Mouse (Mus musculus) liver, embryonic 14.5 days (tissue): ENCODE measurements at regions not wholly inside any gene's neighbourhood (a gene's known extent, or its start where the extent isn't known, plus 50 kb on each side); places are given as distances from the start of the nearest gene placed in this dataset.

Source experiments
- ATAC-seq: fragments of 200-750 bp; cut with Nextera tagmentation; 2 replicates; pipeline ENCODE4 v1.8.0; 2017; ENCODE audit warnings: moderate number of reproducible peaks, mild to moderate bottlenecking, moderate library complexity; ENCODE audit not compliant: insufficient read depth
- DNase-seq, 3 experiments: peaks; one replicate each; pipeline ENCODE4 v3.0.0-alpha.2; 2012 to 2013; ENCODE audit warnings: low read depth in 3 of 3, low spot score in 3 of 3
- H3K27ac ChIP-seq: fragments of 300-500 bp; sonication (generic); 2 replicates; pipeline ENCODE4 v1.5.1; 2014; ENCODE audit warnings: moderate library complexity, mild to moderate bottlenecking, control low read depth, inconsistent platforms
- H3K27me3 ChIP-seq: fragments of 300-500 bp; sonication (generic); 2 replicates; pipeline ENCODE4 v1.6.1; 2014; ENCODE audit warnings: mild to moderate bottlenecking, low read length, moderate library complexity; ENCODE audit not compliant: control insufficient read depth, insufficient read depth
- H3K36me3 ChIP-seq: fragments of 300-500 bp; sonication (generic); replicated peaks from 2 replicates; pipeline ENCODE4 v1.6.1; 2014; ENCODE audit warnings: low read depth; ENCODE audit not compliant: control insufficient read depth, insufficient read depth
- H3K4me1 ChIP-seq, 2 experiments: fragments of 200-500 bp in 1 of 2; fragments of 300-500 bp in 1 of 2; sonication (generic) in 1 of 2; replicated peaks; 2 replicates each; pipeline ENCODE4 v1.6.1; 2012 to 2014; ENCODE audit warnings: antibody characterized with exemption in 1 of 2, inconsistent platforms in 1 of 2, low read length in 1 of 2; ENCODE audit not compliant: control insufficient read depth in 2 of 2, insufficient read depth in 2 of 2
- H3K4me2 ChIP-seq: fragments of 300-500 bp; sonication (generic); 2 replicates; pipeline ENCODE4 v1.6.1; 2014; ENCODE audit warnings: low read depth, mild to moderate bottlenecking, control low read depth, moderate library complexity
- H3K4me3 ChIP-seq, 2 experiments: fragments of 200-500 bp in 1 of 2; fragments of 300-500 bp in 1 of 2; sonication (generic) in 1 of 2; 2 replicates each; pipeline ENCODE4 v1.5.1; 2012 to 2014; ENCODE audit warnings: low read depth in 2 of 2, low read length in 2 of 2, mild to moderate bottlenecking in 2 of 2, control low read depth in 1 of 2, inconsistent platforms in 1 of 2, moderate library complexity in 1 of 2; ENCODE audit not compliant: insufficient read depth in 1 of 2
- H3K9ac ChIP-seq: fragments of 300-500 bp; sonication (generic); replicated peaks from 2 replicates; pipeline ENCODE4 v1.6.1; 2014; ENCODE audit warnings: mild to moderate bottlenecking, control low read depth, moderate library complexity
- H3K9me3 ChIP-seq: fragments of 300-500 bp; sonication (generic); 2 replicates; pipeline ENCODE4 v1.6.1; 2016; ENCODE audit warnings: low read length, mixed read lengths; ENCODE audit not compliant: control insufficient read depth
- CTCF ChIP-seq: IDR thresholded peaks from 2 replicates; pipeline ENCODE4 v1.5.1; 2016; ENCODE audit warnings: antibody characterized with exemption, low read depth, control low read depth
- EP300 ChIP-seq: IDR thresholded peaks from 2 replicates; pipeline ENCODE4 v1.6.1; 2016; ENCODE audit warnings: antibody characterized with exemption, low read depth
- WGBS: fragments of 180-500 bp; shearing (Covaris S2); extraction: QIAGEN DNeasy Blood & Tissue Kit; methylation state at CpG from one replicate; pipeline ENCODE4 v1.1.7; 2014; ENCODE audit not compliant: insufficient replicate concordance; 5-methylcytosine and 5-hydroxymethylcytosine counted together

GRCm38 (mm10) chrX:169554359-169554758, 130.6 kb upstream of the Mid1 start:
- Histone ChIP-seq H3K36me3 (no peaks in the 10 kb centered on the region), H3K27ac (no peak overlapping the region), H3K27me3 (no peaks in the 10 kb centered on the region), H3K9ac (no peak overlapping the region), H3K4me2 (no peak overlapping the region), H3K9me3 (no peaks in the 10 kb centered on the region), H3K4me1 (no peaks in the 10 kb centered on the region), H3K4me3 (no peak overlapping the region)
- WGBS, result 48% methylated on average over 1 of the region's 1 CpGs
- TF ChIP-seq CTCF, result no peak
- TF ChIP-seq EP300, result no peak
- no peak for DNase-seq
- ATAC-seq, result no peak

GRCm38 (mm10) chrX:169552851-169553250, 132.1 kb upstream of the Mid1 start:
- H3K9me3 ChIP-seq, result no peaks in the 10 kb centered on the region

GRCm38 (mm10) chrX:169544037-169544436, 141.0 kb upstream of the Mid1 start:
- DNase-seq (no peak), ATAC-seq (no peak)
- 60% methylated on average over 3 of the region's 3 CpGs for WGBS
- Histone ChIP-seq H3K4me1 (no peaks in the 10 kb centered on the region), H3K9me3 (no peaks in the 10 kb centered on the region), H3K36me3 (no peaks in the 10 kb centered on the region), H3K9ac (no peak overlapping the region), H3K4me2 (no peak overlapping the region), H3K4me3 (no peak overlapping the region), H3K27ac (no peak overlapping the region), H3K27me3 (no peaks in the 10 kb centered on the region)
- TF ChIP-seq CTCF (no peak), EP300 (no peak)

More at GRCm38 (mm10) chrX:169552851-169553250, 132.1 kb upstream of the Mid1 start:
- no peaks in the 10 kb centered on the region for H3K4me1 ChIP-seq
- 30% methylated on average over 1 of the region's 1 CpGs for WGBS
- ATAC-seq (no peak), DNase-seq (no peak)
- H3K27ac ChIP-seq, result no peak overlapping the region
- H3K4me2 ChIP-seq, result no peak overlapping the region
- no peak overlapping the region for H3K9ac ChIP-seq
- no peaks in the 10 kb centered on the region for H3K36me3 ChIP-seq
- H3K4me3 ChIP-seq, result no peak overlapping the region
- no peaks in the 10 kb centered on the region for H3K27me3 ChIP-seq
- TF ChIP-seq CTCF, result no peak
- TF ChIP-seq EP300, result no peak

GRCm38 (mm10) chrX:169508229-169508628, 176.8 kb upstream of the Mid1 start:
- no peak overlapping the region for H3K9ac ChIP-seq
- H3K4me1 ChIP-seq, result no peaks in the 10 kb centered on the region
- ATAC-seq (no peak), DNase-seq (no peak)
- no peaks in the 10 kb centered on the region for H3K27me3 ChIP-seq
- H3K36me3 ChIP-seq, result no peaks in the 10 kb centered on the region
- TF ChIP-seq EP300, result no peak
- TF ChIP-seq CTCF, result no peak
- H3K4me2 ChIP-seq, result no peak overlapping the region
- no peak overlapping the region for H3K27ac ChIP-seq
- H3K4me3 ChIP-seq, result no peak overlapping the region
- H3K9me3 ChIP-seq, result no peaks in the 10 kb centered on the region

GRCm38 (mm10) chrX:169493577-169493976, 173.4 kb upstream of the Hccs start:
- Histone ChIP-seq H3K4me2 (no peak overlapping the region), H3K4me1 (no peaks in the 10 kb centered on the region), H3K9ac (no peak overlapping the region), H3K27ac (no peak overlapping the region), H3K27me3 (no peaks in the 10 kb centered on the region), H3K36me3 (no peaks in the 10 kb centered on the region), H3K4me3 (no peak overlapping the region), H3K9me3 (no peaks in the 10 kb centered on the region)
- TF ChIP-seq CTCF (no peak), EP300 (no peak)
- DNase-seq (no peak), ATAC-seq (no peak)
- 38% methylated on average over 1 of the region's 1 CpGs for WGBS

GRCm38 (mm10) chrX:169473518-169473917, 153.3 kb upstream of the Hccs start:
- 62% methylated on average over 2 of the region's 2 CpGs for WGBS
- no peak for DNase-seq
- TF ChIP-seq EP300 (no peak), CTCF (no peak)
- H3K4me2 ChIP-seq, result no peak overlapping the region
- H3K27me3 ChIP-seq, result no peaks in the 10 kb centered on the region; the same call in 1 of the 2 replicates
- no peak overlapping the region for H3K4me3 ChIP-seq
- no peak overlapping the region for H3K27ac ChIP-seq
- H3K9me3 ChIP-seq, result no peaks in the 10 kb centered on the region
- no peak overlapping the region for H3K9ac ChIP-seq
- H3K4me1 ChIP-seq, result no peaks in the 10 kb centered on the region
- no peaks in the 10 kb centered on the region for H3K36me3 ChIP-seq
- ATAC-seq, result no peak
